ENCODE assay signal across 21 mouse cellular contexts in genomic region chr4:119079928-119080327, GRCm38 (mm10). TPM values are rescaled to one million over a fixed set of nuclear protein-coding genes. Genes with fewer than 3 reads are reported as not detected.
A peak's percentile ranks its signal among the peaks of the same experiment; 100 is the strongest.
DNase-seq lines count a peak whose midpoint lies in the region; ATAC-seq and TF ChIP-seq lines count a peak whose summit lies in the region.
"Had no signal": no experiment of that assay in that cellular context is flagged by ENCODE, and none has a peak within 500 bp of the region (broad histone marks: within the 10 kb centered on the region; RNA-seq: fewer than 3 reads in every experiment).

No protein-coding gene starts in this region.

- no peak for TF ChIP-seq EP300 in lung, postnatal 0 days (IDR thresholded peaks at IDR 0.05)

- peaks cover 8% of the 10 kb centered on the region; the same call in 1 of the 2 replicates for H3K4me1 ChIP-seq in lung, postnatal 0 days (ENCODE audit: insufficient read depth, low read depth, low read length)
- H3K4me1 ChIP-seq in ES-E14 (ENCODE audit: control insufficient read depth in 2 of 2, insufficient read depth in 2 of 2, low read length in 2 of 2, poor library complexity in 1 of 2), result peaks cover 4 to 21% of the 10 kb centered on the region in 2 experiments; a peak in 3 of 4 replicates
- no peaks in the 10 kb centered on the region for H3K4me1 ChIP-seq in midbrain, embryonic 14.5 days (ENCODE audit: control insufficient read depth, insufficient read depth, low read length)

- TF ChIP-seq CTCF in lung, postnatal 0 days (IDR thresholded peaks at IDR 0.05), result no peak

- 80% methylated on average over 6 of the region's 6 CpGs for WGBS in lung, postnatal 0 days
- 93% methylated on average over 6 of the region's 6 CpGs for WGBS in midbrain, embryonic 14.5 days

- peak; percentile 44; the same call in 1 of the 2 replicates for ATAC-seq in lung, postnatal 0 days
- ATAC-seq in midbrain, embryonic 14.5 days (ENCODE audit: low FRiP score, low TSS enrichment), result no peak
- ATAC-seq: activated CD4-positive, CD25-positive, alpha-beta regulatory T cell, adult 4 months; forebrain, embryonic 13.5 days; forebrain, embryonic 15.5 days; Patski had no signal

- no peaks in the 10 kb centered on the region for H3K9me3 ChIP-seq in lung, postnatal 0 days (ENCODE audit: low read length)
- no peaks in the 10 kb centered on the region for H3K9me3 ChIP-seq in ES-E14 (ENCODE audit: control insufficient read depth, insufficient read depth, low read depth, low read length)
- no peaks in the 10 kb centered on the region for H3K9me3 ChIP-seq in midbrain, embryonic 14.5 days (ENCODE audit: control insufficient read depth, low read length)
- H3K9me3 ChIP-seq: embryonic facial prominence, embryonic 10.5 days; embryonic facial prominence, embryonic 12.5 days; forebrain, embryonic 13.5 days; forebrain, embryonic 15.5 days had no signal

- no peak overlapping the region for H3K4me2 ChIP-seq in lung, postnatal 0 days (replicated peaks; ENCODE audit: low read depth, low read length)
- H3K4me2 ChIP-seq in midbrain, embryonic 14.5 days (ENCODE audit: low read length), result no peak overlapping the region
- H3K4me2 ChIP-seq: embryonic facial prominence, embryonic 12.5 days; forebrain, embryonic 13.5 days; forebrain, embryonic 15.5 days had no signal

- no peaks in the 10 kb centered on the region for H3K27me3 ChIP-seq in lung, postnatal 0 days (replicated peaks; ENCODE audit: insufficient read depth, low read length)
- no peaks in the 10 kb centered on the region for H3K27me3 ChIP-seq in midbrain, embryonic 14.5 days (ENCODE audit: control insufficient read depth, insufficient read depth, low read length)
- H3K27me3 ChIP-seq: embryonic facial prominence, embryonic 12.5 days; forebrain, embryonic 13.5 days; forebrain, embryonic 15.5 days; Patski had no signal

- in situ Hi-C loops in ES-E14 (cut with MboI; ENCODE audit: low sequenced_read_pairs in 2 of 2, unreplicated experiment in 2 of 2), result no loop called here

- peak; percentile 52 for DNase-seq in lung, postnatal 0 days (ENCODE audit: low spot score)
- no peak for DNase-seq in lung, postnatal 4 days
- DNase-seq in ES-E14 (ENCODE audit: low read depth, low spot score), result no peak
- DNase-seq in R1 (ENCODE audit: low read depth, low spot score), result peak; percentile 94
- DNase-seq in left cerebral cortex, adult 9 months (ENCODE audit: low spot score in 2 of 2), result no peak
- DNase-seq in midbrain, embryonic 14.5 days, result no peak
- no peak for DNase-seq in gastrocnemius, postnatal 4 days (ENCODE audit: low spot score in 2 of 2)
- DNase-seq: adrenal gland, adult 8-10 months; adrenal gland, postnatal 14 days; adrenal gland, postnatal 36 days; cerebellum, adult 11-12 months; cerebellum, adult 2 months; cerebellum, adult 9-10 months; cerebellum, postnatal 10 days; cerebellum, postnatal 25 days had no signal

- H3K9ac ChIP-seq in lung, postnatal 0 days (replicated peaks; ENCODE audit: low read depth), result no peak overlapping the region
- H3K9ac ChIP-seq in ES-E14 (ENCODE audit: insufficient read depth, low read depth, low read length, poor library complexity, severe bottlenecking), result no peak overlapping the region
- no peak overlapping the region for H3K9ac ChIP-seq in midbrain, embryonic 14.5 days (replicated peaks; ENCODE audit: low read length)
- H3K9ac ChIP-seq: embryonic facial prominence, embryonic 12.5 days; forebrain, embryonic 13.5 days; forebrain, embryonic 15.5 days had no signal

- no peaks in the 10 kb centered on the region for H3K36me3 ChIP-seq in lung, postnatal 0 days (ENCODE audit: insufficient read depth, low read length)
- H3K36me3 ChIP-seq in ES-E14 (ENCODE audit: control insufficient read depth, insufficient read depth, low read length, poor library complexity, severe bottlenecking), result no peaks in the 10 kb centered on the region
- H3K36me3 ChIP-seq in midbrain, embryonic 14.5 days (ENCODE audit: control insufficient read depth, insufficient read depth, low read length), result no peaks in the 10 kb centered on the region
- H3K36me3 ChIP-seq: embryonic facial prominence, embryonic 10.5 days; embryonic facial prominence, embryonic 12.5 days; forebrain, embryonic 15.5 days had no signal

- H3K4me3 ChIP-seq in lung, postnatal 0 days (ENCODE audit: low read depth, low read length), result no peak overlapping the region
- H3K4me3 ChIP-seq in ES-E14 (ENCODE audit: insufficient read depth in 1 of 2, low read depth in 1 of 2, low read length in 2 of 2, poor library complexity in 1 of 2, severe bottlenecking in 1 of 2), result no peak overlapping the region
- no peak overlapping the region for H3K4me3 ChIP-seq in midbrain, embryonic 14.5 days (replicated peaks; ENCODE audit: low read depth, low read length)
- H3K4me3 ChIP-seq: embryonic facial prominence, embryonic 10.5 days; embryonic facial prominence, embryonic 12.5 days; forebrain, embryonic 13.5 days; forebrain, embryonic 15.5 days had no signal

- H3K27ac ChIP-seq in lung, postnatal 0 days (ENCODE audit: low read length), result no peak overlapping the region
- H3K27ac ChIP-seq in ES-E14 (ENCODE audit: insufficient read depth, low read depth, low read length, poor library complexity, severe bottlenecking), result no peak overlapping the region
- no peak overlapping the region for H3K27ac ChIP-seq in midbrain, embryonic 14.5 days (replicated peaks; ENCODE audit: low read depth, low read length)
- H3K27ac ChIP-seq: embryonic facial prominence, embryonic 10.5 days; embryonic facial prominence, embryonic 12.5 days; forebrain, embryonic 13.5 days; forebrain, embryonic 15.5 days had no signal

TF ChIP-seq in ES-E14, 5 proteins besides CTCF, POLR2A, EP300 and RAD21:
- TF ChIP-seq MAFK (IDR thresholded peaks at IDR 0.05; ENCODE audit: insufficient read depth, low read depth, low read length) (no peak), ZNF384 (IDR thresholded peaks at IDR 0.05; ENCODE audit: low read depth, low read length) (peak; percentile 85)

RNA-seq across cellular contexts. Expression of gene Slc2a1, which starts 28.6 kb away (rescaled TPM):
- polyA plus RNA-seq in lung, postnatal 0 days (2015; fragmentation: Nextera tagmentation; extraction: Ambion mirVana), result 16.7 and 20.4 TPM in 2 replicates
- 526 and 1,358 TPM in 2 replicates for total RNA-seq in ES-E14 (2012; rRNA removed)
- polyA plus RNA-seq in midbrain, embryonic 14.5 days (2014; fragmentation: Nextera tagmentation; extraction: Ambion mirVana), result 61.3 and 94.4 TPM in 2 replicates
- 1 to 10 TPM; 5.8 to 7.0 TPM for total RNA-seq in gastrocnemius, postnatal 4 days (2021)

Comparison
In these comparisons a context has a peak if more than half of its experiments do, and no peak if none do; other contexts are left out.
1. DNase-seq: peak in lung, postnatal 0 days (single experiment) and R1 (single experiment); none in lung, postnatal 4 days (0 of 2), ES-E14 (single experiment), left cerebral cortex, adult 9 months (0 of 2), midbrain, embryonic 14.5 days (single experiment) and gastrocnemius, postnatal 4 days (0 of 2).
2. RNA of gene Slc2a1, which starts 28.6 kb away (total RNA-seq): 526 to 1,358 TPM in ES-E14; 5.8 to 7.0 TPM in gastrocnemius, postnatal 4 days; every median in the first group is over 10 times any median in the second.